Mouse (Mus musculus) Patski (cell line): ENCODE data around the gene Sirt4. TPM values are rescaled to one million over a fixed set of nuclear protein-coding genes. Genes with fewer than 3 reads are reported as not detected.

ENCODE experiments used
- ATAC-seq: fragments of 100-300 bp; one replicate; pipeline ENCODE4 v1.8.0; 2021
- CTCF ChIA-PET: fragments of 350-600 bp; sonication (Branson Sonifier 250); formaldehyde crosslinking; loops from one replicate; lab custom pipeline; 2022; ENCODE audit warnings: inconsistent platforms; lab: Charles Lee
- POLR2A ChIA-PET: fragments of 350-600 bp; sonication (Branson Sonifier 250); formaldehyde crosslinking; loops from one replicate; lab custom pipeline; 2022; ENCODE audit warnings: antibody characterized with exemption, inconsistent platforms; lab: Charles Lee
- DNase-seq: peaks from one replicate; pipeline ENCODE4 v3.0.0-alpha.2; 2011; ENCODE audit warnings: low read depth, low spot score
- H3K27me3 ChIP-seq: fragments of 371-371 bp; one replicate; pipeline ENCODE4 v1.5.1; 2021
- CTCF ChIP-seq: fragments of 100-300 bp; IDR thresholded peaks from one replicate; pipeline ENCODE4 v1.5.1; 2021
- in situ Hi-C: fragments of 300-500 bp; cut with MboI; formaldehyde crosslinking; loops from 3 replicates; pipeline ENCODE4 v1.11.1; 2018; ENCODE audit warnings: low pct_unique_long_range_greater_than_20kb, mixed read lengths
- polyA plus RNA-seq: library from polyadenylated mRNA; unstranded; gene quantifications from one replicate; pipeline ENCODE4 v1.2.3, GENCODE M21; 2021

Sirt4 gene
- polyA plus RNA-seq, 1 experiment from 2014 or later = 34.6 TPM

DNA sequence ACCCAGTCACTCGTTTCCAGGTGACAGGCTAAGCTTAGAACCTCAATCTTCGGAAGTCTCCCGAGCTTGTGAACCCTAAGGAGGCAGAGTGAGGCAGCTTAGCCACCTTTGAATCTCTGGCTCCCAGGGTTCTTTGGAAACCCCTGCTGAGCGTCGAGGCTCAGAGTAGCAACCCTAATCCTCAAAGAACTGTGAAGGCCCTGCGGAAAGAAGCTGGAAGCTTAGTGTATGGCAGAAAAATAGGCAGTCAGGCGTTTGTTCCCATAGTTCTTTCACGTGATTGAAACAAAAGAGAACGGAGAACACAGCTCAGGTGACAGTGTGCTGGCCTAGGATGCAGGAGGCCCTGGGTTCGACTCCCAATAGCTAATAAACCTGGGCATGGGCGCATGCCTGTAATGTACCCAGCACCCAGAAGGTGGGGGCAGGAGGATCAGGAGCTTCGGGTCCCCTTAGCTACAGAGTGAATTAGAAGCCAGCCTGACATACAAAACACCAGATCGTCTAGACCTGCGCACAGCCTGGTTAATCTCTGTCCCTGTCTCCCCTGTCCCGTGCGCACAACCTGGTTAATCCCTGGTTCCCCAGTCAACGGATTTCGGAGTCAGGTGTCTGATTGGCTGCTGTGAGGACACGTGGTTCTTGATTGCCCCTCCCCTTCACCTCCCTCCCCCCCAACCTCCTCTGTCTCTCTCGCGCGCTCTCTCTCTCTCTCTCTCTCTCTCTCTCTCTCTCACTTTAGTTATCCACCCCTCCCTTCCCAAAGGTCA lies 9.0 kb downstream of the Sirt4 start:
- CTCF ChIA-PET = interaction anchor here (0.8 to 1.6 kb wide), 3 partner anchors 9 to 11 kb away, joined by 3 to 4 read pairs (median 3); no protein-coding TSS in a partner anchor

DNA sequence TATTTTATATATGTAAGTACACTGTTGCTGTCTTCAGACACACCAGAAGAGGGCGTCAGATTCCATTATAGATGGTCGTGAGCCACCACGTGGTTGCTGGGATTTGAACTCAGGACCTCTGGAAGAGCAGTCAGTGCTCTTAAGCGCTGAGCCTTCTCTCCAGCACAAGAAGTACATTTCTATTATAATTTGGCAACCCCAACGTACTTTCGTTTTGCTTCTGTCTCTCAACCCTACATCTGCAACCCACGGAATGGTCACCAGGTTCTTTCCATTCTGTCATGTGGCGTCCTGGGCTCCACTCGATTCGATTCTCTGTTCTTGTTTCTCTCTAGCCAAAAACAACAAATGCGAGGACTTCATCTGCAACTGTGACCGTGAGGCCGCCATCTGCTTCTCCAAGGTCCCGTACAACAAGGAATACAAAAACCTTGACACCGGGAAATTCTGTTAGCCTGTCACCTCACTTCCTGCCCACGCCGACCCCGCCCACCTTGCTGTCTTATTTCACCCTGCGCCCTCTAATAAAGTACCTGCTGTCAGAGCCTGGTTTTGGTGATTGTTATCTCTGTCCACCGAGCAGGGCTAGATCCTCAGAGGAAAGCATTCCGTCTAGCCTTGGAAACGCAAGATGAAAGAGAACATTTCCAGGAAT lies 10.2 kb downstream of the Sirt4 start:
- POLR2A ChIA-PET = no interaction called here
- no peak for TF ChIP-seq CTCF
- ATAC-seq (no peak), DNase-seq (no peak)
- in situ Hi-C loops = no loop called here
- CTCF ChIA-PET = interaction anchor here (1.2 to 1.6 kb wide), 2 partner anchors 10 kb away, joined by 3 to 4 read pairs; no protein-coding TSS in a partner anchor
- H3K27me3 ChIP-seq = no peaks in the 10 kb centered on the region

More for the DNA sequence above, 9.0 kb downstream of the Sirt4 start:
- in situ Hi-C loops = no loop called here
- POLR2A ChIA-PET = no interaction called here
- no peak for ATAC-seq
- TF ChIP-seq CTCF = no peak
- H3K27me3 ChIP-seq = no peaks in the 10 kb centered on the region
- DNase-seq = no peak

DNA sequence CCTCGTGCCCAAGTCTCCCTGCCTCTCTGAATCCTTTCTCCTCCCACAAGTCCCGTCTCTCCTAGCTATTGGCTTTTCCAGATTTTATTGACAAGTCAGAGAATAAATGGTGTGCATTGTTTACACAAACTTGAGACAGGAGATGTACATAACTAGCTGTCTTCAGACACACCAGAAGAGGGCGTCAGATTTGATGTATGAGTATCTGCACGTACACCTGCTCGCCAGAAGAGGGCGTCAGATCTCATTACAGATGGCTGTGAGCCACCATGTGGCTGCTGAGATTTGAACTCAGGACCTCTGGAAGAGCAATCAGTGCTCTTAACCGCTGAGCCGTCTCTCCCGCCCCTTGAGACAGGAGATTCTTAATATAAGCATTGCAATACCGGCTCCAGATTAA lies 11.3 kb downstream of the Sirt4 start:
- ChIA-PET CTCF (interaction anchor here (0.8 kb wide), 1 partner anchor 14 kb away, joined by 3 read pairs; no protein-coding TSS in a partner anchor), POLR2A (interaction anchor here (0.6 kb wide), 1 partner anchor 114 kb away, joined by 3 read pairs; no protein-coding TSS in a partner anchor)
- H3K27me3 ChIP-seq = no peaks in the 10 kb centered on the region
- no peak for ATAC-seq
- in situ Hi-C loops = no loop called here
- no peak for TF ChIP-seq CTCF
- DNase-seq = no peak

DNA sequence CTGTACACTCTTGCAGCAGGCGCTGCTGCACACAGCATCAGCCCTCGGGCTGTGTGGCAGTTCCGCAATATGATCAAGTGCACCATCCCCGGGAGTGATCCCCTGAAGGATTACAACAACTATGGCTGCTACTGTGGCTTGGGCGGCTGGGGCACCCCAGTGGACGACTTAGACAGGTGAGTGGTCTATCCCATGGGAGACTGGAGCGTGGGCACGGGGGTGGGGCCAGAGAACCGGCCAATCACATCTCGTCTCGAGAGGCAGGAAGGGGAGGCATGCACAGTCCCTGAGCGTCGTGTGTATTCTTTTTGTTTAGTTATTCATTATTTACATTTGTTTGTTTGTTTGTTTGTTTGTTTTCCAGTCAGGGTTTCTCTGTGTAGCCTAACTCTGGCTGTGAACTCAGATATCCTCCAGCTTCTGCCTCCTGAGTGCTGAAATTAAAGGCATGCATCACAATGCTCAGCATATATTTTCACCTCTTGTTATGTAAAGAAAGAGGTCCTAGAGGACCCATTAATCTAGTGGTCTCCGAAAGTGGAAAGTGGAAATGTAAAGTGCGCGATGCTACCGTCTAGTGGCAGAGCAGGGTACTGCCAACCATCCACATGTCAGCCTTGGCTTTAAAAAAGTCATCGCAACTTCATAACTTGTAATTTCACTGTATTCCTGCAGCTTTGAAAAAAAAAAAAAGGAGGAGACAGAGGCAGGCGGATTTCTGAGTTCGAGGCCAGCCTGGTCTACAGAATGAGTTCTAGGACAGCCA lies 13.6 kb downstream of the Sirt4 start:
- in situ Hi-C loops = no loop called here
- peak; percentile 72 for TF ChIP-seq CTCF
- CTCF ChIA-PET = interaction anchor here (0.9 to 1.7 kb wide), 7 partner anchors 13 to 111 kb away, joined by 3 to 7 read pairs (median 3); partner anchors contain the start of gene Sirt4
- H3K27me3 ChIP-seq = no peaks in the 10 kb centered on the region
- DNase-seq (no peak), ATAC-seq (no peak)
- POLR2A ChIA-PET = no interaction called here

DNA sequence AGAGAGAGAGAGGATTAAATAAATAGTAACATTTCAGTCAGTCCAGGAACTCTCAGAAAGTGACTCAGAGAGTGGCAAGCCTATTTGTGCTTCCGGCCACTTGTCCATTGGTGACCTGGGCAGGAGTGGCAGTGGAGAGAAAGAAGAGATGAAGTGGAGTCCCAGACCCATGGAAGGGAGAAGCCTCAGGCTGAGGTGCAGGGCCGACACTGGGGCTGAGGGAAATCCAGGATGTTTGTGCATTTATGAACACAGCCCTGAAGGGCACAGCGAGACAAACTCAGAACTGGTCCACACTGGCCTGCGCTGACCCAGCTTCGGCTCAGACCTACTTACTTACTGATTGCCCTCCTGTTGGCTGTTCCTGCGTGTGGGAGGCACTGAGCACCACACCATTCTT lies 14.7 kb downstream of the Sirt4 start:
- no peak for TF ChIP-seq CTCF
- no peaks in the 10 kb centered on the region for H3K27me3 ChIP-seq
- DNase-seq (no peak), ATAC-seq (no peak)
- ChIA-PET CTCF (no interaction called here), POLR2A (no interaction called here)
- in situ Hi-C loops = no loop called here

DNA sequence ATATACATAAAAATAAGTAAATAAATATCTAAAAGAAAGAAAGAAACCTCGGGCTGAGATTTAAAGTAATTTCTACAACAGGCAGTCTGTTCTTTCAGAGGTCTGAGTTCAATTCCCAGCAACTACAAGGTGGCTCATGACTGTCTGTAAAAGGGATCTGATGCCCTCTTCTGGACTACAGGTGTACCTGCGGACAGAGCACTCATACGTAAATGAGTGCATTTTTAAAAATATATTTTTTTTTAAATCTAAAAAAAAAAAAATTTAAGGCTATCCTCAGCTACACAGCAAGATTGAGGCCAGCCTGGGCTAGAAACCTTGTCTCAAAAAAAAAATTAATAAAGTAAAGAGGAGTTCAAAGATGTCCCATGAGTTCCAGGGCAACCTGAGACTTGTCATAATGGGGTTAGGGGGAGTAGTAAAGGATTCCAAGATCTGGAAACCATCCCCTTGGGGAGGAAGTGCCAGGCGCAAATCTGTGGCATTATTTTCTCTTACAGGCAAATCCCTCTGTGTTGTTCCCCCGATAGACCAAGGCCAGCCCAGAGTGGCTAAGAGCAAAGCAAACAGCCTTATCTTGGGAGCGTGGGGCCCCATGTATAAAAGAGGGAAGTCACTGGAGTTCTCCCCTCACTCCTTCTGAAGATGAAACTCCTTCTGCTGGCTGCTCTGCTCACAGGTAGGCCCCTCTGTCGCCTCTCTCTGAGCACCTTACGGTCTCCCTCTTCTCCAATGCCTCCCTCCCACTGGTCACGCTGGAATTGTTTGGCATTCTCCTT lies 18.7 kb downstream of the Sirt4 start, which contains the start of gene Pla2g1b:
Gene Pla2g1b (plus strand): TSS at position 621 of the 779 bp plus-strand sequence.
- ATAC-seq (no peak), DNase-seq (no peak)
- in situ Hi-C loops = no loop called here
- no peaks in the 10 kb centered on the region for H3K27me3 ChIP-seq
- ChIA-PET CTCF (no interaction called here), POLR2A (interaction anchor here (0.6 kb wide), 1 partner anchor 13 kb away, joined by 3 read pairs; no protein-coding TSS in a partner anchor)
- peak; percentile 62 for TF ChIP-seq CTCF

DNA sequence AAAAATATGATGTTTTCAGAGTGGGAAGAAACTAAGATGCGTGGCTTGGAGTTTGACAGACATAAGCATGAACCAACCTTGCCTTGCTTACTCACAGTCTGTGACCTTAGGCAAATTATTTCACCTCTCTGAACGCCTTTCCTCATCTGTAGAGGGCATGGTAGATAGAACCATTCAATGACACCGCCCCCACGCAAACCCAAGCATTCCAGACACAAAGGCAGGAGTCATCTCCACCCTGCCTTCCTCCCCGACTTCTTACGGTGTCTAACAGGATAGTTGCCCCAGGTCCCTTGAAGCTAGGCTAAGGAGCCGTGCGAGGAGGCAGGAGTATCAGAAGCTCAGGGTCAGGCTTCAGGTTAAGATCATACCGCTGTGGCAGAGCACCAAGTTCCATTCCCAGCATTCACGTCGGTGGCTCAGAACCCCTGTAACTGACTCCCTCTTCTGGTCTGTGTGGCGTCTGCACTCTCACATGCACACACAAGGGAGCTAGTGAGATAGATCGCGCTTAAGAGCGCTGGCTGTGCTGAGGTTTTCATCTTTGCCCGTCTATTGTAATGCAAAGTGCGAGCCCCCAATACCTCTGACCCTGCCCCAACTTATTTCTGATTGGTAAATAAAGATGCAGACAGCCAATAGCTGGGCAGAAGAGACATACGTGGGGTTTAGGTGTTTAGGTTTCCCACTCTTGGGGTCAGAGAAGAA lies 20.0 kb downstream of the Sirt4 start:
- in situ Hi-C loops = no loop called here
- TF ChIP-seq CTCF = no peak
- H3K27me3 ChIP-seq = no peaks in the 10 kb centered on the region
- ChIA-PET CTCF (interaction anchor here (1.0 kb wide), 1 partner anchor 10 kb away, joined by 3 read pairs; no protein-coding TSS in a partner anchor), POLR2A (no interaction called here)
- ATAC-seq (no peak), DNase-seq (no peak)

DNA sequence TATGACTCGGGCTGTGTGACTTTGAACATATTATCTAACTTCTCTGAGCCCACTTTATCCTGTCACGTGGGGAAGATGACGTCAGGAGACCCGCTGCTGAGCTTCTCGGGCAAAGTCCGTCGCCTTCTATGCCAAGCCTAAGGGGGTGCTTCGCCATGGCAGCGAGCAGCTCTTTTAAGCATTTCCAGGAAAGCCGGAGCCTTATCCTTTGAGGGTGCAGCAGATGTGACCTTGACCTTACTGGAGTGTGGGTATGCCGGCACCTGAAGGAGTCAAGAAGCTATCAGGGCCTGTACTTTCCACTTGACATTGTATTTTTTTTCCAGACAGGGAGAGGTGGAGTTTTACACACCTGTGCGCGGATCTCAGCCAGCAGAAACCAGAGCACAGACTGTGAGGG lies 25.6 kb downstream of the Sirt4 start:
- CTCF ChIA-PET = interaction anchor here (1.1 to 2.0 kb wide), 2 partner anchors 12 to 14 kb away, joined by 3 to 7 read pairs; no protein-coding TSS in a partner anchor
- in situ Hi-C loops = no loop called here
- POLR2A ChIA-PET = no interaction called here
- no peak for ATAC-seq
- no peak for DNase-seq
- no peaks in the 10 kb centered on the region for H3K27me3 ChIP-seq
- no peak for TF ChIP-seq CTCF

DNA sequence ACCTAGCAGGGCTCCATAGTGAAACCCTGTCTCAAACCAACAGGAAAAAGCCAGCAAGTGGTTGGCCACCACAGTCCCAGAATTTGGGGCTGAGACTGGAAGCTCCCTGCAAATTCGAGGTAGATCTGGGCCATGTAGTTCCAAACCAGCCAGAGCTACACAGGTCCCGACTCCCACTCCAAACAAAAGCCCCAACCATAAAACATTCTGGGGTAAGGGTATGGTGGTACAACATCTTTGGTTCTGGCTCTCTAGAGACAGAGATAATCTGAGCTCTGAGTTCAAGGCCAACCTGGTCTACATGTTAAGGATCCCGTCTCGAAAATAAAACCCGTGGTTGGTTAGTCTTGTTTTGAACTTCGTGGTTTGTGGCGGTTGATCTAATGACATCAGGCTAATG lies 28.7 kb downstream of the Sirt4 start:
- ChIA-PET POLR2A (no interaction called here), CTCF (no interaction called here)
- no peaks in the 10 kb centered on the region for H3K27me3 ChIP-seq
- in situ Hi-C loops = no loop called here
- no peak for TF ChIP-seq CTCF
- ATAC-seq (no peak), DNase-seq (no peak)
